ENCODE assay signal across 26 mouse cellular contexts in the genomic region with DNA sequence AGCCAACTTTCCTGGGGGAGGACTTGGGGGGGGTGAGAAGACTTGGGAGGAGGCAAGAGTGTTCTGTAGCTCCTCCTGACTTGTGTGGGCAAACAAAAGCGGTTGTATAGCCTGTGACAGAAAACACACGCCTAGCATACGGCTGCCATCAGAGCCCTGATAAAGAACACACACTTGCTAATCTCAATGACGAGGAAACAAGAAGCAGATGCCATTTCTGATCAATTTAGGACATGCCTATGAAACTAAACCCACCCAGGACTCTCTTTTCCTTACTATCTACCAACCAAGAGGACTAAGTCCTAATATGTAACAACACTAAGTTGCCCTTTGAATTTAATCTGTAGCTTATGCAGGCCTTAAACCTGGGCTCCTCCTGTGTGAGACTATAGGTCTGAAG. TPM values are rescaled to one million over a fixed set of nuclear protein-coding genes. Genes with fewer than 3 reads are reported as not detected.
DNase-seq lines count a peak whose midpoint lies in the region; ATAC-seq lines count a peak whose summit lies in the region.
"Had no signal": no experiment of that assay in that cellular context is flagged by ENCODE, and none has a peak within 500 bp of the region (broad histone marks: within the 10 kb centered on the region; RNA-seq: fewer than 3 reads in every experiment).

No protein-coding gene starts in this region.

- H3K27ac ChIP-seq in intestine, embryonic 14.5 days (ENCODE audit: low read depth), result no peak overlapping the region
- H3K27ac ChIP-seq in intestine, embryonic 16.5 days (ENCODE audit: low read length), result no peak overlapping the region
- no peak overlapping the region for H3K27ac ChIP-seq in midbrain, embryonic 11.5 days (ENCODE audit: low read depth, low read length)
- no peak overlapping the region for H3K27ac ChIP-seq in midbrain, embryonic 10.5 days (replicated peaks)
- no peak overlapping the region for H3K27ac ChIP-seq in liver, embryonic 16.5 days (ENCODE audit: low read length)
- no peak overlapping the region for H3K27ac ChIP-seq in forebrain, embryonic 10.5 days
- H3K27ac ChIP-seq: gastrocnemius, adult 2 months; heart, embryonic 13.5 days; hindbrain, embryonic 12.5 days; hindbrain, embryonic 15.5 days had no signal

- 0 out of 2 replicates have a peak, but pooled peaks cover 3% of the 10 kb centered on the region for H3K4me1 ChIP-seq in intestine, embryonic 14.5 days (replicated peaks; ENCODE audit: control insufficient read depth, insufficient read depth, low read length)
- H3K4me1 ChIP-seq in intestine, embryonic 16.5 days (ENCODE audit: control insufficient read depth, insufficient read depth, low read length), result no peaks in the 10 kb centered on the region
- H3K4me1 ChIP-seq in midbrain, embryonic 11.5 days (ENCODE audit: control insufficient read depth, insufficient read depth, low read length), result no peaks in the 10 kb centered on the region
- H3K4me1 ChIP-seq in midbrain, embryonic 10.5 days, result no peaks in the 10 kb centered on the region
- peaks cover 6% of the 10 kb centered on the region; the same call in 1 of the 2 replicates for H3K4me1 ChIP-seq in liver, embryonic 16.5 days (ENCODE audit: control insufficient read depth, low read depth, low read length)
- H3K4me1 ChIP-seq in forebrain, embryonic 10.5 days, result peaks cover 2% of the 10 kb centered on the region; the same call in 1 of the 2 replicates
- H3K4me1 ChIP-seq: hindbrain, embryonic 12.5 days; hindbrain, embryonic 15.5 days had no signal

- H3K27me3 ChIP-seq in intestine, embryonic 14.5 days (replicated peaks; ENCODE audit: control insufficient read depth, insufficient read depth, low read length), result no peaks in the 10 kb centered on the region
- no peaks in the 10 kb centered on the region for H3K27me3 ChIP-seq in intestine, embryonic 16.5 days (replicated peaks; ENCODE audit: control insufficient read depth, insufficient read depth, low read length)
- H3K27me3 ChIP-seq in midbrain, embryonic 11.5 days (ENCODE audit: control insufficient read depth, insufficient read depth, low read length), result no peaks in the 10 kb centered on the region
- H3K27me3 ChIP-seq in midbrain, embryonic 10.5 days (ENCODE audit: low read depth, poor library complexity, severe bottlenecking), result no peaks in the 10 kb centered on the region
- H3K27me3 ChIP-seq in liver, embryonic 16.5 days (ENCODE audit: control insufficient read depth, insufficient read depth, low read depth, low read length), result no peaks in the 10 kb centered on the region
- no peaks in the 10 kb centered on the region for H3K27me3 ChIP-seq in forebrain, embryonic 10.5 days (ENCODE audit: poor library complexity, severe bottlenecking)
- H3K27me3 ChIP-seq: CH12.LX; heart, embryonic 13.5 days; hindbrain, embryonic 12.5 days; hindbrain, embryonic 15.5 days had no signal

- H3K4me3 ChIP-seq in intestine, embryonic 14.5 days (ENCODE audit: low read depth, low read length), result no peak overlapping the region
- no peak overlapping the region for H3K4me3 ChIP-seq in intestine, embryonic 16.5 days (ENCODE audit: low read length)
- no peak overlapping the region for H3K4me3 ChIP-seq in midbrain, embryonic 11.5 days (ENCODE audit: low read depth, low read length)
- no peak overlapping the region for H3K4me3 ChIP-seq in midbrain, embryonic 10.5 days
- H3K4me3 ChIP-seq in liver, embryonic 16.5 days (ENCODE audit: low read depth, low read length), result no peak overlapping the region
- no peak overlapping the region for H3K4me3 ChIP-seq in forebrain, embryonic 10.5 days
- H3K4me3 ChIP-seq: gastrocnemius, adult 2 months; heart, embryonic 13.5 days; hindbrain, embryonic 12.5 days; hindbrain, embryonic 15.5 days had no signal

- no peak for ATAC-seq in intestine, embryonic 14.5 days (replicated peaks; ENCODE audit: low FRiP score, low TSS enrichment, low read depth)
- no peak for ATAC-seq in intestine, embryonic 16.5 days
- ATAC-seq in midbrain, embryonic 11.5 days (ENCODE audit: low FRiP score), result no peak
- peak; percentile 60 for ATAC-seq in liver, embryonic 16.5 days (ENCODE audit: low read depth)
- ATAC-seq: forebrain, embryonic 14.5 days; forebrain, postnatal 0 days had no signal

- H3K4me2 ChIP-seq in intestine, embryonic 14.5 days (ENCODE audit: low read length), result no peak overlapping the region
- no peak overlapping the region for H3K4me2 ChIP-seq in intestine, embryonic 16.5 days (ENCODE audit: low read depth, low read length)
- no peak overlapping the region for H3K4me2 ChIP-seq in midbrain, embryonic 11.5 days
- no peak overlapping the region for H3K4me2 ChIP-seq in liver, embryonic 16.5 days (ENCODE audit: low read depth, low read length)
- H3K4me2 ChIP-seq: heart, embryonic 13.5 days; hindbrain, embryonic 12.5 days; hindbrain, embryonic 15.5 days had no signal

- no peaks in the 10 kb centered on the region for H3K36me3 ChIP-seq in intestine, embryonic 14.5 days (ENCODE audit: control insufficient read depth, insufficient read depth, low read length)
- H3K36me3 ChIP-seq in intestine, embryonic 16.5 days (ENCODE audit: control insufficient read depth, insufficient read depth, low read length), result no peaks in the 10 kb centered on the region
- no peaks in the 10 kb centered on the region for H3K36me3 ChIP-seq in midbrain, embryonic 11.5 days (ENCODE audit: control insufficient read depth, insufficient read depth, low read length)
- H3K36me3 ChIP-seq in midbrain, embryonic 10.5 days, result no peaks in the 10 kb centered on the region
- no peaks in the 10 kb centered on the region for H3K36me3 ChIP-seq in liver, embryonic 16.5 days (ENCODE audit: control insufficient read depth, insufficient read depth)
- H3K36me3 ChIP-seq in forebrain, embryonic 10.5 days (replicated peaks), result no peaks in the 10 kb centered on the region
- H3K36me3 ChIP-seq: G1E; heart, embryonic 13.5 days; hindbrain, embryonic 12.5 days; hindbrain, embryonic 15.5 days had no signal

- DNase-seq in intestine, embryonic 14.5 days (ENCODE audit: low spot score), result peak; percentile 20
- DNase-seq in midbrain, embryonic 11.5 days (ENCODE audit: low spot score, missing footprints), result peak; percentile 72
- DNase-seq in midbrain, embryonic 10.5 days (ENCODE audit: low spot score), result no peak
- no peak for DNase-seq in forebrain, embryonic 10.5 days (ENCODE audit: extremely low spot score, low spot score)
- DNase-seq in right cerebral cortex, adult 18-20 months, result no peak
- DNase-seq: adrenal gland, adult 2 months; adrenal gland, postnatal 14 days; B cell, adult 2 months; cerebellum, adult 11 months; cerebellum, adult 2 months; cerebellum, adult 9-11 months; cerebellum, postnatal 25 days; forebrain, postnatal 0 days; gastrocnemius, adult 2 months; gastrocnemius, postnatal 14 days; heart, adult 18-20 months had no signal

- 49% methylated on average over 4 of the region's 4 CpGs for WGBS in intestine, embryonic 14.5 days
- WGBS in intestine, embryonic 16.5 days, result 58% methylated on average over 4 of the region's 4 CpGs
- WGBS in midbrain, embryonic 11.5 days, result 80% methylated on average over 4 of the region's 4 CpGs
- 83% methylated on average over 4 of the region's 4 CpGs for WGBS in midbrain, embryonic 10.5 days
- WGBS in liver, embryonic 16.5 days (ENCODE audit: insufficient replicate concordance), result 22% methylated on average over 4 of the region's 4 CpGs
- WGBS in forebrain, embryonic 10.5 days, result 81% methylated on average over 4 of the region's 4 CpGs

- no peaks in the 10 kb centered on the region for H3K9me3 ChIP-seq in intestine, embryonic 14.5 days (ENCODE audit: control insufficient read depth, low read length)
- H3K9me3 ChIP-seq in intestine, embryonic 16.5 days (ENCODE audit: control insufficient read depth, low read length), result no peaks in the 10 kb centered on the region
- H3K9me3 ChIP-seq in midbrain, embryonic 11.5 days (ENCODE audit: control insufficient read depth, low read length), result no peaks in the 10 kb centered on the region
- no peaks in the 10 kb centered on the region for H3K9me3 ChIP-seq in midbrain, embryonic 10.5 days (replicated peaks)
- H3K9me3 ChIP-seq in liver, embryonic 16.5 days (replicated peaks; ENCODE audit: control insufficient read depth, low read length), result no peaks in the 10 kb centered on the region
- no peaks in the 10 kb centered on the region for H3K9me3 ChIP-seq in forebrain, embryonic 10.5 days
- H3K9me3 ChIP-seq: heart, embryonic 13.5 days; hindbrain, embryonic 12.5 days; hindbrain, embryonic 15.5 days had no signal

- H3K9ac ChIP-seq in intestine, embryonic 14.5 days (ENCODE audit: low read length), result no peak overlapping the region
- H3K9ac ChIP-seq in intestine, embryonic 16.5 days (ENCODE audit: low read depth, low read length), result no peak overlapping the region
- no peak overlapping the region for H3K9ac ChIP-seq in midbrain, embryonic 11.5 days (ENCODE audit: low read length)
- H3K9ac ChIP-seq in liver, embryonic 16.5 days (ENCODE audit: low read depth, low read length), result no peak overlapping the region
- H3K9ac ChIP-seq: forebrain, postnatal 0 days; heart, embryonic 13.5 days; hindbrain, embryonic 12.5 days; hindbrain, embryonic 15.5 days had no signal

RNA-seq across cellular contexts. Expression of gene Dazl, which starts 31.2 kb away (rescaled TPM):
- polyA plus RNA-seq in intestine, embryonic 14.5 days (2014; fragmentation: Nextera tagmentation; extraction: Ambion mirVana), result 0.20 and 0.78 TPM in 2 replicates
- polyA plus RNA-seq in intestine, embryonic 16.5 days (2015; fragmentation: Nextera tagmentation; extraction: Ambion mirVana), result 0.20 and 0.60 TPM in 2 replicates
- polyA plus RNA-seq in midbrain, embryonic 11.5 days (2014; fragmentation: Nextera tagmentation; extraction: Ambion mirVana), result 0.23 TPM in 1 of 2 replicates, not detected in the other
- 0.16 TPM in 1 of 2 replicates, not detected in the other for polyA plus RNA-seq in midbrain, embryonic 10.5 days (2016; fragmentation: Nextera tagmentation; extraction: Ambion mirVana)
- polyA plus RNA-seq in liver, embryonic 16.5 days (2015; fragmentation: Nextera tagmentation; extraction: Ambion mirVana), result 0.06 and 0.07 TPM in 2 replicates
- polyA plus RNA-seq in forebrain, embryonic 10.5 days (2016; fragmentation: Nextera tagmentation; extraction: Ambion mirVana), result 0.23 TPM in 1 of 2 replicates, not detected in the other
- polyA plus RNA-seq: adrenal gland, adult 2 months; embryonic facial prominence, embryonic 11.5 days; forebrain, embryonic 11.5 days; G1E had no signal

Comparison
In these comparisons a context has a peak if more than half of its experiments do, and no peak if none do; other contexts are left out.
1. DNase-seq: peak in intestine, embryonic 14.5 days (single experiment) and midbrain, embryonic 11.5 days (single experiment); none in midbrain, embryonic 10.5 days (single experiment), forebrain, embryonic 10.5 days (single experiment) and right cerebral cortex, adult 18-20 months (single experiment).